Mouse (Mus musculus) adrenal gland, postnatal 4 days (tissue): Measurements from ENCODE around the gene Gfm2. TPM values are rescaled to one million over a fixed set of nuclear protein-coding genes. Genes with fewer than 3 reads are reported as not detected.

ENCODE experiments used
- DNase-seq, 2 experiments: peaks; one replicate each; pipeline ENCODE4 v3.0.0; 2021 to 2022; ENCODE audit warnings: low spot score in 2 of 2, mixed read lengths in 2 of 2
- total RNA-seq, 2 experiments: library from RNA; stranded (reverse); gene quantifications; 2 replicates each; pipeline ENCODE4 v1.2.3; 2021

Gfm2 gene
- total RNA-seq, 2 experiments from 2014 or later = 30.9 to 33.9 TPM

DNA sequence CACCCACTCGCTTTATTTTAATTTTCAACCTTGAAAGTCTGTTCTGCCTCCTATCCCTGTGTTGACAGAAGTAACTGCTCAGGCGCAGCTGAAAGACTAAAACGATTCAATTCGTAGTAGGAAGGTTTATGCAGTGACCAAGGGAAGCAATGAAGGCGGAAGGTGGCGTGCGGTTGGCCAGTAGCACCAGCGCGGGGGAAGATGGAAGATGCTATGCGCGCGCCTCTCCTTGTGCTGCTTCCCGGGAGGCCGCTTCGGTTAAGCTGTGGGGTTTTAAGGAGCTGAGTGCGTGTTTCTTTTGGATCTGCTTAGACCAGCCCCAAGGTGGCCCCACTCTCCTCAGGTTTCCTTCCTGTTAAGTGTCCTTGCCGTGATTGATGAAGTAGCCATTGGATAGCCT lies 87.4 kb downstream of the Gfm2 start:
- DNase-seq = no peak

- no peak for DNase-seq
These were observed 90.1 kb downstream of the Gfm2 start for GRCm38 (mm10) chr13:97227795-97228194.

DNA sequence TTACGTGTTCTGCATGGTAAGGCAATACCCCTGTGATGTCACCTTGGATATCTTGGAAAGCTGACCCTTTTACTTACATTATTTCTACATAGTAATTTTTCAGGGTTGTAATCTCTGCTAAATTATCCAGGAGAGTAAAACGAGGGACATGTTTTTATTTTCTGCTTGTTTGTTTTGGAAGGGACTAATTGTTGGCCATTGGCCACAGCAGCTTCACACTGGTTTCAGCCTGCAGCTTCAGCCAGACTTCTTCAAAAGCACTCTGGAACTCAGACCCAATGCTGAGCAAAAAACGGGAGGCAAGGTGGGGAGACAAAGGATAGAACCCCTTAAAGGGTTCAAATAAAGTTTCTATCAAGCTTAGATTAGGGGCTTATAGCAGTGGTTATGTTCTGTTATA lies 92.4 kb downstream of the Gfm2 start:
- DNase-seq = no peak

Other genes starting within 250 kb of the Gfm2 start
- gene Gcnt4, start 213.2 kb upstream of the Gfm2 start, total RNA-seq = 1 to 10 TPM; 1.2 to 1.3 TPM
- gene 1700029F12Rik, start 103.6 kb upstream of the Gfm2 start, total RNA-seq = under 1 TPM in 1 of 2 experiments, not detected in 1; 0.36 TPM
- gene Fam169a, start 70.7 kb upstream of the Gfm2 start, total RNA-seq = 10 to 100 TPM in 1 of 2 experiments, 1 to 10 TPM in 1; 10.0 to 10.4 TPM
- 10 to 100 TPM in 1 of 2 experiments, 1 to 10 TPM in 1; 2.1 to 26.4 TPM for gene Gm6169, start 38.7 kb upstream of the Gfm2 start, total RNA-seq
- 100 to 1,000 TPM; 104 to 107 TPM for gene Nsa2, start within 50 bp of the Gfm2 start, total RNA-seq
- gene Hexb, start 60.4 kb downstream of the Gfm2 start, total RNA-seq = 10 to 100 TPM; 30.8 to 38.7 TPM
- gene Enc1, start 103.2 kb downstream of the Gfm2 start, total RNA-seq = 10 to 100 TPM; 12.8 to 12.9 TPM